Mouse (Mus musculus) splenic B cell, adult 2 months (primary cell): ENCODE data around the gene Evx2.
A peak's percentile ranks its signal among the peaks of the same experiment; 100 is the strongest.

Experiments
- DNase-seq: peaks from one replicate; pipeline ENCODE4 v3.0.0-alpha.2; 2011; ENCODE audit warnings: low read depth, low spot score
- H3K27me3 ChIP-seq: 2 replicates; pipeline ENCODE4 v1.6.1; 2012; ENCODE audit warnings: mild to moderate bottlenecking, low read length, moderate library complexity, mixed read lengths; ENCODE audit not compliant: control insufficient read depth, poor library complexity, insufficient read depth, severe bottlenecking
- H3K36me3 ChIP-seq: 2 replicates; pipeline ENCODE4 v1.6.1; 2012; ENCODE audit warnings: mild to moderate bottlenecking, low read length, moderate library complexity, mixed read lengths; ENCODE audit not compliant: control insufficient read depth, poor library complexity, insufficient read depth, severe bottlenecking

Evx2 gene

DNA sequence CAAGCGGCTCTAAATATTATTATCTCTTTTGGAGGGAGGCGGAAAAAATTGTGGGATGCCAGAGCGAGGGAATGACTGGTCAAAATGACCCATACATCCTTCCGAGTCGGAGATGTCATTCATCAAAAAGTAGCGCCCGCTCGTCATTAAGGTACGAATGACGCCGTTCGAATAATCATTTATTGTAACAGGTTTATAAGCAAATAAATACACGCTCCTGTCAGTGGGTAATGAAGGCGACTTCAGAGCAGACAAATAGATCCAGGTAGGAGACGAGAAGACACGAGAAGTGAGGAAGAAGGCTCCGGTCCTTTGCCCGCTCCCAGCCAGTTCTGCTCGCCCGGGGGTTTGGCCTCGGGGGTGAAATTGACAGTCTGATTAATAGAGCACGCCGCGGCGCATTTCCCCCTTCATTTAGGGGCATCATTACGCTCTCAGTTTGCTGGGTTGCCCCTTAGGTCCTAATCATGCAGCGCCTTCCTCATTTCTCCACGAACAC is at the start of gene Evx2:
Gene Evx2 (minus strand): TSS at position 51 of the 499 bp plus-strand sequence.
- no peak for DNase-seq
- peaks cover 3% of the 10 kb centered on the region for H3K27me3 ChIP-seq
- H3K36me3 ChIP-seq: no peaks in the 10 kb centered on the region

DNA sequence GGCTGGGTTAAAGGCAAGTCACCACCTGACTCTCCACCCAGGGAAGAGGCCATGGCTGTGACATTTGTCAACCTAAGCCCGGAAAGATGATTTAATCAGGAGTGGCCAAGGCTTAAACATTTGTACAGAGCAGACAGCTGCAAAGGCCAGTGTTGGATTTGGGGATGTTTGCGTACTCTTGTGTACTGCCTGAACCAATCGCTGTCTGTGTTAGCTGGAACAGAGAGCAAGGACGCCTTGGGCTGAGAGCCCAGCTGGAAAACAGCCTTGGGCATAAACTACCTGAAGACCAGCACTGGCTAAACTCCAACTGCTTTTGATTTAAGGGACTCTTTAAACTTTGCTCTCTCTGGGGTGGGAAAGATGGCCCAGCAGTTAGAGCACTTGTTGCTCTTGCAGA is 49.3 kb upstream of the Evx2 start:
- H3K27me3 ChIP-seq: peaks cover 3% of the 10 kb centered on the region
- H3K36me3 ChIP-seq: no peaks in the 10 kb centered on the region
- DNase-seq: no peak

DNA sequence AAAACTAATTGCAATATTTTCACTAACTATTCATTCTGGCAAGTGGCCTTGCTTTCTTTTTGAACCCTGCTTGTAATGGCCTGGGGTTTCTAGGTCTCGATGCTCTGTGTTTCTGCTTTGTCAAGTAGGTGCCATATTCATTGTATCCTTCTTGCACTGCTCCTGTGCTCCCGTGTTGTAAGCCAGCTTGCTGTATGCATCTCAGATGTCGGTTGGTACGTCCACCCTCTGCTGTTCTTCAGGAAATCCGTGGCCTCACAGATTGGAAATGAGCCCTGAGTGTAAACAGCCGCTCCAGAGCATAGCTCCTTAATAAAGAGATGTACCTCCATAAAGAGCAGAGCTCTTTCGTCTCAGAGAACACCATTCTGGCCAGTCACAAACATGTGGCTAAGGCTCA is 48.2 kb upstream of the Evx2 start:
- DNase-seq: no peak
- Histone ChIP-seq H3K27me3 (peaks cover 3% of the 10 kb centered on the region), H3K36me3 (no peaks in the 10 kb centered on the region)

DNA sequence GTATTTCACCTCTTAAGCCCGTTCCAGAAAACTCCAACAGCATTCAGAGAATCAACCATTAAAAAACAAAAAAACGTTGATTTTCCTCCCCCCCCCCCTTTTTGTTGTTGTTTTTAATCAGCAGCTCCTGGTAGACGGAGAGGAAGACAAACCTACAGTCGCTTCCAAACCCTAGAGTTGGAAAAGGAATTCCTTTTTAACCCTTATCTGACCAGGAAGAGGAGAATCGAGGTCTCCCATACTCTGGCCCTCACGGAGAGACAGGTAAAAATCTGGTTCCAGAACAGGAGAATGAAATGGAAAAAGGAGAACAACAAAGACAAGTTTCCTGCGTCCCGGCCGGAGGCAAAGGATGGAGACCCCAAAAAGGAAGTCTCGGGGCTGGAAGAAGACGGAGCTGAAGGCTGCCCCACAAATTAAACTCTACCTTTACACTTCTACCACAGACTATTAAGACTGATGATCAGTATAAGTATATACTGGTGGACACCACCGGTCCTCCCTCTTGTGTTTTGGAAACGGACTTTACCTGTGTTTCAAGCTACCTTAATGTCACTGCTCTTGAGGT is 47.1 kb upstream of the Evx2 start:
- peaks cover 3% of the 10 kb centered on the region for H3K27me3 ChIP-seq
- H3K36me3 ChIP-seq: no peaks in the 10 kb centered on the region
- DNase-seq: no peak

DNA sequence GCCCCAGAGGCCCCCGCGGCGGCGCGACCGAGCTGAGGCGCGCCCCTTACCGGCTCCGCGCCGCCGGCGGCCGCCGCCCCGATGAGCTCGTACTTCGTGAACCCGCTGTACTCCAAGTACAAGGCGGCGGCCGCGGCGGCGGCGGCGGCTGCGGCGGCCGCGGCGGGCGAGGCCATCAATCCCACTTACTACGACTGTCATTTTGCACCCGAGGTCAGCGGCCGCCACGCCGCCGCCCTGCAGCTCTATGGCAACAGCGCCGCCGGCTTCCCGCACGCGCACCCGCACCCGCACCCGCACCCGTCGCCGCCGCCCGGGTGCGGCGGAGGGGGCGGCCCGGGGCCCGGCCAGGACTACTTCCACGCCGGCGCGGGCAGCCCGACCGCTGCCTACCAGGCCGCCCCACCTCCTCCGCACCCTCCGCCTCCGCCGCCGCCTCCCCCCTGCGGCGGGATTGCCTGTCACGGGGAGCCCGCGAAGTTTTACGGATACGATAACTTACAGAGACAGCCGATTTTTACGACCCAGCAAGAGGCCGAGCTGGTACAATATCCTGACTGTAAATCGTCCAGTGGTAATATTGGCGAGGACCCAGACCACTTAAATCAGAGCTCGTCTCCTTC is 46.2 kb upstream of the Evx2 start:
- no peaks in the 10 kb centered on the region for H3K36me3 ChIP-seq
- DNase-seq: no peak
- H3K27me3 ChIP-seq: peaks cover 3% of the 10 kb centered on the region

DNA sequence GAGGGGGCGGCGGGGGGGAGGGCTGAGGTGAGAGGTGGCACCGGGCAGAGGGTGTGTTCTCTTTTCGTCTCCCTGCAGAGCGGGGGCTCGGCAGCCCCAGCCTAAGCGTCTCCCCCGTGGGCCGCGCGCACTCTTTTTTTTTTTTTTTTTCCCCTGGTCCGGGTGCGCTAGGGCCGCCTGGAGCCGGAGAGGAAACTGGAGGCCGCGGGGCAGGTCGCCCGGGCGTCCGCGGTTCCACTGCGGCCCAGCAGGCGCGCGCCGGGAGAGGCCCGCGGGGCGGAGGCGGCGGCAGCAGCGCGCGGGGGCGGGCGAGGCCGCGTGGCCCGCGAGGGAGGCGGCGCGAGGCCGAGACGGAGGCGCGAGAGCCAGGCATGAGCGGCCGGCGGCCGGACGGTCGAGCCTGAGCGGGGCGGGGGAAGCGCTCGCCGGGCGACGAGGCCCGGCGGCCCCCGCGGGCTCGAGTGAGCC is 45.7 kb upstream of the Evx2 start:
- H3K36me3 ChIP-seq: no peaks in the 10 kb centered on the region
- DNase-seq: no peak
- H3K27me3 ChIP-seq: peaks cover 3% of the 10 kb centered on the region

DNA sequence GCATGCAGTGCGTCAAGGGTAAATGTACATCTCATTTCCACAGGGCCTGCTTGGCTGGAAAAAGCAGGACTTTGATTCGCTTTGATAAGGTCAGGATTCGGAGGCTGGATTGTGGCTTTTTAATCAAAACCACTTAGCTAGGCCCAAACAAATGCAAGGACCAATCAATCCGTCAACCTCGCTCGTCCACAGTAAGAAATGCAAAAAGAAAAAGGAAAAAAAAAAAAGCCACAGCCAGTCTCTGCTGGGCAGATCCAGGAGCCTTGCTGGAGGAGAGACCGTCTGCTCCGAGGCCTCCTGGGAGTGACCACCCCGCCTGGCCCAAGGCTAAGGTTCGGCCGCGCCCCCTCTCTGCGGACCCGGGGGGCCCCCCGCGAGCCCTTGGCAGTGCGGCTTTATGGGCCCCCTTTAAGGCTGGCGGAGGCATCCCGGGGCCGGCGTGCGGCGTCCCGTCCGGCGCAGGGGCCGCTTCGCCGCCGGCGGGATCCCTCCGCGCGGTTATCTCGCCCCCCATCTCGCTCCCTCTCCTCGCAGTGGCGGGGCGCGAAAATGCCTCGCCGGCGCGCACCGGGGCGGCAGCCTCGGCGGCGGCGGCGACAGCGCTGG is 45.1 kb upstream of the Evx2 start, which contains the start of gene Hoxd8:
Gene Hoxd8 (plus strand): TSS at position 223 of the 606 bp plus-strand sequence.
- no peak for DNase-seq
- no peaks in the 10 kb centered on the region for H3K36me3 ChIP-seq
- peaks cover 3% of the 10 kb centered on the region for H3K27me3 ChIP-seq

DNA sequence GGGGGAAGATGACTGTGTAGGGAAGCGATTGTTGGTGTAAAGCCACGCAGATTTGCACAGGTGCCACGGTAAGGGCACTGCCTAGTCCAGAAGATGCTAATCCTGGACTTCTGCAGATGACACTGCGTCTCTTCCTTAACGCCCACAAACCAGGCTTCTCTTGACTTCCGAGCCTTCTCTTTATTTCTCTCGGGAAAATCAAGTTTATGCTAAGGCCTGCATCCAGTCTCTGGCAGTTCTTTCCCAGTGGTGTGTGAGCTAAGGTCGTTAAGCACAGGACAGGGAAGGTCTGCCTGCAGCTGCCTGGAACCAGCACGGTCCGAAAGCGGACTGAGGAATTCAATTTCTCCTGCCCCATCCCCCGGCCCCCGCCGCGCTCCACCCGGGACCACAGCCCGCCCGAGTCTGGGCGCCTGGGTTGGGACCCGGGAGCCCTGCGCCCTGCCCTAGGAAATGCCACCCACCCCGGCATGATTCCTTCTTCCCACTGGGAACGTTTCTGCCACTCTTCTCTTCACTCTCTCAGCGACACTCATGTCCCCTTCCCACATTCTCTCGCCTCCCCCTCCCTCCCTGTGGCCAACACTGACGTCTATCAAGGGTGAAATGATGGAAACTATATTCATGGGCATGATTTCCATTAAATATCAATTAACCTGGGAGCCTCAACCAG is 44.5 kb upstream of the Evx2 start:
- H3K27me3 ChIP-seq: peaks cover 3% of the 10 kb centered on the region
- H3K36me3 ChIP-seq: no peaks in the 10 kb centered on the region
- no peak for DNase-seq

DNA sequence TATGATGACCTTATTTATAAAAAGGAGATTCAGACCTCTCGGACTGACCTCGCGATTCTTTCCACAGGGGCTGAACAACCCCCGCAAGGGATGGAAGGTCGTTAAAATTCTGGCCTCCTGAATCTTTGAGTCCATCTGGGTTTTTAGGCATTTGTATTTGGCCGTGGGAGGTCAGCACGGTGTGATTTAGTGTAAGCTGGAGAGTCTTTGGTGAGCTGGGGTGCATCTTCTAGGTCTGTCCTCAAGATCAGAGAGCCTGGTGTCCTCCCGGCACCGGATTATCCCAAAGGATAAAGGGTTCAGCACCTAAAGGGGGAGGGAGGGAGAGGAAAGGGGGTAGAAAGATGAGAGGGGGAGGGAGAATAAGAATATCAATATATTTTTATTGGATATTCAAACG is 44.0 kb upstream of the Evx2 start:
- DNase-seq: no peak
- H3K27me3 ChIP-seq: peaks cover 3% of the 10 kb centered on the region
- no peaks in the 10 kb centered on the region for H3K36me3 ChIP-seq

DNA sequence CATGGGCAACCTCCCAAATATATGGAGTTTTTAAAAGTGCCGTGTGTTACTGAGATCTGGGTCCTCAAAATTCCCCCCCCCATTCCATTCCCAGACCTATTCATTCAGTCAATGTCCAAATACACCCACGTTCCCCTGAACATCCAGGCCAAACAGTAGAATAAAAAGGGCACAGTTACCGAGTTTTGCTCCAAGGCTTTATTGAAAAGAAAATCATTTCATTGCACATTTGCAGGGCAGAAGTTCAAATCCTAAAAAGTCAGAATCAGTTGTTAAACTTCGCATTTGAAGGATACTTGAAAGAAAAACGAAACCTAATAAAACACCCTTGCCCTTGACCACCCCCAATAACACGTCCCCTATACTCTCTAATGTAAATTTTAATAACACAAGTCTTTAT is 43.5 kb upstream of the Evx2 start:
- Histone ChIP-seq H3K36me3 (no peaks in the 10 kb centered on the region), H3K27me3 (peaks cover 3% of the 10 kb centered on the region)
- DNase-seq: no peak

DNA sequence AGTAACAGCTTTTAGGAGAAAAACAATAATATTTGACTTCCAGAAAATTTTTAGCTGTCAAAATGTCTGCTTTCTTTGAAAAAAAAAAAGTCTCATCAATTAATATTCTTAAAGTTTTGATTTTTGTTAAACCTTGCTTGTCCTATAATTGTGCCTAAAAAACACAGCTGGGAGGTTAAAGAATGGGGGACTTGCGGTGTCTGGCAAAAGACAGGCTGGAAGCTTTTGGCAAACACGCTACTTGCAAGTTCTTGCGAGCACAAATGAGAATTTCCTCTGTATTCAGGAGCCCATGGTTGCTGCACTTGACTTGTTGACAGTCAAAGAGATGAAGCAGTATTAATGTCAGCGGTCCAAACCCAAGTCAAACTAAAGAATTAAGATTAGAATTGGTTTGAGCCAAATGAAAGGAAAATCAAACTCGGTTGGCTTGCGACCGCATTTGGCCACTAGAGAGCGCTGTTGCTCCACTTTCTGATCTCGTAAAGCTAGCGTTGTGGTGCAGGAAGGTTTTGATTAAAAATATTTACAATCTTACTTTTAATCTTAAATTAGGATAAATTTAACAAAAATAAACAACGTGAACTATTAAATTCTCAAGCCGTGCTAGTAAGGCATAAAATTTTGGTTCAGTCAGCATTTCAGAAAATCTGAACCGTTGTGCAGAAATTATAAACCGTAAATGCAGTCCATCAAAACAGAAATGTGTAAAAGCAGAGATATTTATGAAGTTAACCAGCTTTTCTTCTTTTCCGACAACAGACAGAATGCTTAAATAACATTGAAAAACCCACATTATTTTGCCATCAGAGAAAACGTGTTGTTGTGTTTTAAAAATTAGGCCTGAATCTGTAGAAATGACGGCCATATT is 42.8 kb upstream of the Evx2 start:
- H3K27me3 ChIP-seq: peaks cover 3% of the 10 kb centered on the region
- DNase-seq: peak; percentile 74
- no peaks in the 10 kb centered on the region for H3K36me3 ChIP-seq

DNA sequence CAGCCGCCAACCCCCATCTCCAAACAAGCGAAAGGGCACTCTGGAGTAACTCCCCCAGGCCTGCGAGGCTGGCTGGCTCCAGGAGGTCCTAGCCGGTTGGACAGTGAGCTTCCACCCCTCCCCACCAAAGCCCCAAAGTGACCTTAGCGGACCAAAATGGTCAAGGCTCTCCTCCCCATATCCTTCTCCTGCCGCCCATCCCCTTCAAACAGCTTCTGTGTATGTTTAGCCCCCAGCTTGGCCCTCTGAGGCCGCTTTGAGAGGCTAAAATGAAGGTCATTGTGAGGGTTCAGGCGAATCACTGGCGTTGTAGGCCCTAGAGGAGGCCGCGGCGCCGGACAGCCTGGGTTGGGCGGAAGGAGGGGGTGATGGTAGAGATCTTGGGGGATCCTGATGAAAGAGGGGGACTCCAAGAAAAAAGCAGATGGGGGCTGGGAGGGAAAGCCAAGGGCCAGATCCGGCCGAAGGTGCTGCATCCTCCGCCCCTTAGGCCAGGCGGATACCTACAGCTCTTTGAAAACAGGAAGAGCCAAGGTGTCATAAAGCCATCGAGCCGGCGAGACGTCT is 41.3 kb upstream of the Evx2 start:
- H3K27me3 ChIP-seq: no peaks in the 10 kb centered on the region; the same call in none of the 2 replicates
- no peaks in the 10 kb centered on the region for H3K36me3 ChIP-seq
- no peak for DNase-seq

DNA sequence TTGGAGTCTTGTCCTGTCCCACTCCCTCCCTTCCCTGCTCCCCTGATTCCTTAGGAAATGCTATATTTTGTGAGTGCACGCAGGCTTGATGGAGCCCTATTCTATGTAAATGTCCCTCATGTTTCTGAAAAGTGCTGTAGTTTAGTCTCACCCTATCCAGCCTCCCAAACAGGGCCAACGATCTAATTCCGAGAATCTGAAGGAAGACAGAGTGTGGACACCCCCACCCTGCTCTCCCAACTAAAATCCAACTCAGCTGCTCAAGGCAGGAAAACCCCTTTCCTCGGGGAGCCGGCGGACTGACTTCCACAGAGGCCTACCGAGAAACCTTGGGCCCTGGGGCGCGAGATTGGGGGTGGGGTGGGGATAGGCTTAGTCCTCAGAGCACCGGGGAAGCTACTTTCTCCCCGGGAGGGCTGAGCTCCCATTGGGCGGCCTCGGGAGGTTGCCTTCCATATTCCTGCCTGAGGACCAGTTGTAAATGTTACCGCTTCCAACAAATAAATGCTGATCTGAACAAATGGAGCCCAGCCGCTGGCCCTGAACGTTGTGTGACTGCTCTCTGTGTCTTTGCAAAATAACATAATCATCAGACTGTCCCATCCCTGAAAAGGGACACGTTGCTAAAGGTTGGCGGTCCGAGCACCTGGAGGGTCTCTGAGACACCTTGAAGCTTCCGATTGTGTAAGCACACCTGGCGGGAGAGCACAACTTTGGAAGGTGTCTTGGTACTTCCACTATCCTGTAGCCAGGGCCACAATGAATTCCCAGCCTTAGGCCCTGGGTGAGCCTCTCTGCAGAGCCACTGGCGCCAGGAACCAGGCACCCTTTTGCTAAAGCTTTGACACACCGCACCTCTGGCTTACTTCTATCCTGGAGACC is 40.5 kb upstream of the Evx2 start:
- DNase-seq: no peak

More for the DNA sequence above, 40.5 kb upstream of the Evx2 start:
- H3K27me3 ChIP-seq: no peaks in the 10 kb centered on the region; the same call in none of the 2 replicates
- H3K36me3 ChIP-seq: no peaks in the 10 kb centered on the region
